Mouse (Mus musculus): ENCODE data around the gene Wsb2.
"Not testable (repeated sequence)": the region's sequence is repeated elsewhere in the genome, so short reads cannot be mapped to it uniquely, and the experiment has no call there.

Wsb2 gene

DNA sequence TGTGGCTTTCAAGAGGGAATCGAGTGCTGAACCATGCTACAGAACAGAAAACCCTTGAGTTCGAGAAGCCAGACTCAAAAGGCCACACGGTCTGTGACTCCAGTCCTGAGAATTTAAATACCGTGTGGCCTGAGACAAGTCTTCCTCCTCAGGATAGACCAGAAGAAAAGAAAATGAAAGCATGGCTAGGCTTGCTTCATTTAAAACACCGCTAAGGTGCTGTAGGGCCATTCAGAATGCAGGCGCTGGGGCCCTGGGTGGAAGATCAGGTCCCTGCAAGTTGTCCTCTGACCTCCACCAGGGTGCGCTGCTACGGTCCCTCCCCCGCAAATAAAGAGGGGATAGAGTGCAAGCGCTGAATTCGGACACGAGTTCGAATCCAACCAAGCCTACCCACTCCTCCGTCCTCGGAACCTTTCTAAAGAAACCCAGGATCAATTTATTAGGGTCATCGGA is 31.2 kb downstream of the Wsb2 start:
- DNase-seq (ENCODE audit: low spot score), result no peak

DNA sequence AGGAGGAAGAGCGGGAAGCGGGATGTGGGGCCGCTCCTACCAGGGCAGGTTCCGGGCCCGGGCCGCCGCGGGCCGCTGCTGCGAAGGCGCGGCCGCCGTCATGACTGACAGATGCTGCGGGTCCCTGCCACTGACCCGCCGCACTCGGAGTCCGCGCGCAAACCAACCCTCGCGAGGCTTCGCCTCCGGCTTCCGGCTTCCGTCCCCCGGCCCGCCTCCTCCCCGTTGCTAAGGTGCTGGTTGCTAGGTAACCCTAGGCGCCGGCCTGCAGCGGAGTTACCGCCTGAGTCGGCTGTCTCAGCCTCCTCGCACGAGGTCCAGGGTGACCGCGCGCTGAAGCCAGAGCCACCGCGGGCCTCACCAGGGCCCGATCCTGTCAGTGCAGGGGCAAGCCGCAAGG is 31.8 kb downstream of the Wsb2 start, which contains the start of gene Rfc5:
Rfc5 (minus strand) TSS at position 171 of the 400 bp plus-strand sequence.
- DNase-seq (ENCODE audit: low spot score), result peak; percentile 92

- DNase-seq (ENCODE audit: low spot score), result no peak
These were observed 33.8 kb downstream of the Wsb2 start for GRCm38 (mm10) chr5:117390895-117391294.

GRCm38 (mm10) chr5:117395834-117396233 is 38.7 kb downstream of the Wsb2 start:
- DNase-seq (ENCODE audit: low spot score), result no peak

- no peak for DNase-seq (ENCODE audit: low spot score)
These were observed 39.5 kb downstream of the Wsb2 start for GRCm38 (mm10) chr5:117396596-117397014.

DNA sequence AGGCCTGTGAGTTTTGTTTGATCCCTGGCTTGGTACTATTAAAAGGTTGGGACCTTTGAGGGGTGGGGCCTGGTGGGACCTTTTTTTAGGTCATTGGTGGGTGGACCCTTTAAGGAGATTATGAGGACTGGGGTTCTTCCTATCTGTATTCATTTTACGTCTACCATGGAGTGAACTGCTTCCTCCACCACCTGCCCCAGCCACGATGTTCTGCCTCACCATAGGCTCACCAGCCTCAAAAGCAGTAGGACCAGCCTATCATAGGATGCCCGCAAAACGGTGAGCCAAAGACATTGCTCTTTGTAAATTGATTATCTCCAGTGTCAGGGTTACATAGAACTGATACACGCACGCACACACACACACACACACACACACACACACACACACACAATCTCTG is 40.3 kb downstream of the Wsb2 start:
- DNase-seq (ENCODE audit: low spot score), result no peak

DNA sequence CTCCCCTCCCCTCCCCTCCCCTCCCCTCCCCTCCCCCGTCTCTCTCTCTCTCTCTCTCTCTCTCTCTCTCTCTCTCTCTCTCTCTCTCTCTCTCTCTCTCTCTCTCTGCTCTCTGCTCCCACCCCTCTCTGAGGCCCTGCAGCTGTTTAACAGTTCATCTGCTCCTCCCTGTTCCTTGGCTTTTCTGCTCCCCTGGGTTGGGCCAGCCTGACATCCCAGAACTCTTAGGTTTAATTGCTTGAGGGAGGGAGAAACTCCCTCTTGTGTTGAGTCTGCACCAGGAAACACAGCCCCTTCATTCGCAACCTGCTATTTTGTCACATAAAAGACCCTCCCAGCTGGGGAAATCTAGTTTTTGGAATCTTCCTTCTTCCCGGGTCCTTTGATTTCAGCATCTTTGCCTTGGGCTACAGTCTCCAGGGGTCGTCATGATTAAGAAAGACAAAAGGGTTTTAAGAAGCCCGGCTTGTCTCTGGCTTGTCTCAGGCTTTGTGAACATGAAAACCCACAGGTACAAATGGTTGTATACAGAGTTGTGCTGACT is 41.0 kb downstream of the Wsb2 start:
- DNase-seq (ENCODE audit: low spot score), result no peak

GRCm38 (mm10) chr5:117399281-117399680 is 42.2 kb downstream of the Wsb2 start:
- DNase-seq (ENCODE audit: low spot score), result no peak

- DNase-seq (ENCODE audit: low spot score), result no peak
These were observed 46.5 kb downstream of the Wsb2 start for GRCm38 (mm10) chr5:117403609-117404008.

GRCm38 (mm10) chr5:117404671-117405070 is 47.6 kb downstream of the Wsb2 start:
- not testable (repeated sequence) for DNase-seq (ENCODE audit: low spot score)

- DNase-seq (ENCODE audit: low spot score), result peak; percentile 49
These were observed 51.1 kb downstream of the Wsb2 start for GRCm38 (mm10) chr5:117408216-117408615.

GRCm38 (mm10) chr5:117409369-117409768 is 52.3 kb downstream of the Wsb2 start:
- DNase-seq (ENCODE audit: low spot score), result no peak

DNA sequence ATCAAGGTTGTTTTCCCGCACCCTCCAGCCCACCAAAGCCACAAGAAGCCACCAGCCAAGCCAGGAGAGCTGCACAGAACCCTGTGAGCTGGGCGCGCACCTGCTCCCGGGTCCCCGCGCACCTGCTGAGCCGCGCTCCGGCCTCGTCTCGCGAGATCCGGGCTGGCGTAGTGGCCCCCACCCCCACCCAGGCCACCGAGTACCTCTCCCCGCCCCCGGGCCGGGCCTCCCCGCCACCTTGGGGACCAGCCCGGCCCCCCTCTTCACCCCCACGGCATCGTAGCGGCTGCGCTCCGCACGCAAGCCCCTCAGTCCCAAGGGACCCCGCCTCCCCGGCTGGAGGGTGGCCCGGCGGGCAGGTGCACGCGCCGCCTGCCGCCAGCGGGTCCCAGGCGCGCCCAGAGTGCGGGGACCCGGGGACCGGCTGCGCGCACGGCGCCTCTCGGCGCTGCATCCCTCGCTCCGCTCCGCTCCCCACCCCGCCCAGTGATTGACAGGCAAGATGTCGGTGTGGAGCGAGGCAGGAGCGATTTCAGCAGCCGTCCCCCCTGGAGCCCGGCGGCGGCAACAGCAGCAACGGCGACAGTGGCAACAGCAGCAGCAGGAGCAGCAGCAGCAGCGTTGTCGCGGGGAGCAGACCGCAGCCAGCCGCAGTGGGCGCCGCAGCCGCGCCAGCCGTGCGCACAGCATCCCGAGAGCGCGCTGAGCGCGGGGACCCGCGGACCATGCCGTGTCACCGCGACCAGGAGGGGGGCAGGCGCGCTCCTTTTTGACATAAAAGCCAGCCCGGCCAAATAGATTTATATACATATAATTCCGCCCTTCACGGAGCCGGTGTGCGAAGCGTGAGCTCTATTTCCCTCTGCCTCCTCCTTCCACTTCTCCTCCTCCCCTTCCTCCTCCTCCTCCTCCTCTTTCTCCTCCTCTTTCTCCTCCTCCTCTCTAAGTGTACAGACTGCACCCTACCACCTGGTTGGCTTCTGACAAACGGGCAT is 56.7 kb downstream of the Wsb2 start, which contains the start of gene Ksr2:
Ksr2 (plus strand) TSS at position 494 of the 995 bp plus-strand sequence.
- peak; percentile 68 for DNase-seq (ENCODE audit: low spot score)

DNA sequence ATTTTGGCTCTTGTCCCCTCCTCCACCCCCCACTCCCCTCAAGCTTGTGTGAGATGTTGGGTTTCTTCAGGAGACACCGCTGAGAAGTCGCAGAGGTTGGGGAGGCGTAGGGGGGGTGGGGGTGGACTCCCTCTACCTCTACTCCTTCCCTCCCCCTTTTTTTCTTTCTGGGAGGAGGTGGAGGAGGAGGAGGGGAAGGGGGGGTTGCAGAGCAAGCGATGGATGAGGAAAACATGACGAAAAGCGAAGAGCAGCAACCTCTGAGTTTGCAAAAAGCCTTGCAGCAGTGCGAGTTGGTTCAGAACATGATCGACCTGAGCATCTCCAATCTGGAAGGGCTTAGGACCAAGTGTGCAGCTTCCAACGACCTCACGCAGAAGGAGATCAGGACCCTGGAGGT is 57.5 kb downstream of the Wsb2 start:
- no peak for DNase-seq (ENCODE audit: low spot score)

GRCm38 (mm10) chr5:117415011-117415912 is 58.2 kb downstream of the Wsb2 start:
- DNase-seq (ENCODE audit: low spot score), result peak; percentile 25

DNA sequence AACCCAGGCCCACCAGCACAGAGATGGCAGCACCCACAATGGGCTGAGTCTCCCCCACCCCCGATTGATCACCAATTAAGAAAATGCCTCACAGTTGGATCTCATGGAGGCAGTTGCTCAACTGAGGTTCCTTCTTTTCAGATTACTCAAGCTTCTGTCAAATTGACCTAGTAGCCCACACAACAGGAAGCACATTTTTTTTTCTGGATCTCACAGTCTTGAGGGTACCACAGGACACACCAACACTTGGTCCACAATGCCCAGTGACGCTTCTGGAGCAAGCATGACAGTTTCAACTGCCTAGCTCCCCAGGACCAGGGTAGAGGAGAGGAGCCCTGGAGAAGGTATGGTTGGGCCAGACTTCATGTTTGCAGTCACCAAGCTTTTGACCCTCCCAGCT is 60.3 kb downstream of the Wsb2 start:
- DNase-seq (ENCODE audit: low spot score), result no peak
